Mouse (Mus musculus): ENCODE results near the gene Edil3.

- TF ChIP-seq POLR2A (IDR thresholded peaks at IDR 0.05; ENCODE audit: low read depth, low read length): no peak
- TF ChIP-seq CTCF (IDR thresholded peaks at IDR 0.05; ENCODE audit: borderline replicate concordance, insufficient read depth, low read length): no peak
These were observed 499.9 kb downstream of the Edil3 start for GRCm38 (mm10) chr13:89321155-89321554.

All from embryonic fibroblast, embryonic 13.5 days (primary cell).